Mouse (Mus musculus) liver, embryonic 16.5 days (tissue): Measurements from ENCODE around the gene Lrrn4cl. TPM values are rescaled to one million over a fixed set of nuclear protein-coding genes. Genes with fewer than 3 reads are reported as not detected.
A peak's percentile ranks its signal among the peaks of the same experiment; 100 is the strongest.

Source experiments
- ATAC-seq: fragments of 200-750 bp; cut with Nextera tagmentation; 2 replicates; pipeline ENCODE4 v1.8.0; 2017; ENCODE audit warnings: low read depth, mild to moderate bottlenecking, moderate number of reproducible peaks, moderate library complexity
- H3K27ac ChIP-seq: fragments of 300-500 bp; sonication (generic); 2 replicates; pipeline ENCODE4 v1.5.1; 2014; ENCODE audit warnings: mild to moderate bottlenecking, low read length
- H3K27me3 ChIP-seq: fragments of 300-500 bp; sonication (generic); 2 replicates; pipeline ENCODE4 v1.6.1; 2014; ENCODE audit warnings: low read depth, low read length, mixed read lengths; ENCODE audit not compliant: control insufficient read depth, insufficient read depth
- H3K36me3 ChIP-seq: fragments of 300-500 bp; sonication (generic); 2 replicates; pipeline ENCODE4 v1.6.1; 2014; ENCODE audit warnings: mild to moderate bottlenecking; ENCODE audit not compliant: control insufficient read depth, insufficient read depth
- H3K4me1 ChIP-seq: fragments of 300-500 bp; sonication (generic); 2 replicates; pipeline ENCODE4 v1.6.1; 2014; ENCODE audit warnings: low read depth, low read length, mixed read lengths; ENCODE audit not compliant: control insufficient read depth
- H3K4me2 ChIP-seq: fragments of 300-500 bp; sonication (generic); 2 replicates; pipeline ENCODE4 v1.6.1; 2014; ENCODE audit warnings: low read depth, low read length, mixed read lengths
- H3K4me3 ChIP-seq: fragments of 300-500 bp; sonication (generic); 2 replicates; pipeline ENCODE4 v1.5.1; 2014; ENCODE audit warnings: low read depth, mild to moderate bottlenecking, low read length
- H3K9ac ChIP-seq: fragments of 300-500 bp; sonication (generic); 2 replicates; pipeline ENCODE4 v1.6.1; 2014; ENCODE audit warnings: low read depth, low read length
- H3K9me3 ChIP-seq: fragments of 300-500 bp; sonication (generic); replicated peaks from 2 replicates; pipeline ENCODE4 v1.6.1; 2016; ENCODE audit warnings: low read length; ENCODE audit not compliant: control insufficient read depth
- whole genome bisulfite sequencing: fragments of 180-500 bp; shearing (Covaris S2); extraction: QIAGEN DNeasy Blood & Tissue Kit; methylation state at CpG from one replicate; pipeline ENCODE4 v1.1.7; 2014; ENCODE audit not compliant: insufficient replicate concordance; 5-methylcytosine and 5-hydroxymethylcytosine counted together
- polyA plus RNA-seq: library from polyadenylated mRNA; unstranded; fragments of >200 nt; fragmentation: Nextera tagmentation; extraction: Ambion mirVana; gene quantifications from 2 replicates; pipeline ENCODE4 v1.2.1, GENCODE M21; 2015

The Lrrn4cl gene
- polyA plus RNA-seq = 0.06 and 0.35 TPM in 2 replicates

- H3K4me1 ChIP-seq = no peaks in the 10 kb centered on the region
- H3K4me3 ChIP-seq = no peak within 1 kb of the TSS
- H3K9ac ChIP-seq = no peak within 1 kb of the TSS
- 42% methylated on average over 7 of the region's 7 CpGs for WGBS
- ATAC-seq = no peak
- H3K9me3 ChIP-seq = no peaks in the 10 kb centered on the region
- peaks cover 8% of the 10 kb centered on the region; the same call in 1 of the 2 replicates for H3K36me3 ChIP-seq
- no peak within 1 kb of the TSS for H3K27ac ChIP-seq
- no peak within 1 kb of the TSS for H3K4me2 ChIP-seq
- no peaks in the 10 kb centered on the region for H3K27me3 ChIP-seq
Measured at GRCm38 (mm10) chr19:8850402-8850901, at the start of gene Lrrn4cl. Lrrn4cl (plus strand) TSS chr19:8850768.

- Histone ChIP-seq H3K9ac (peak within 1 kb of the TSS; percentile 70), H3K27me3 (no peaks in the 10 kb centered on the region), H3K4me2 (peak within 1 kb of the TSS; percentile 87), H3K9me3 (no peaks in the 10 kb centered on the region), H3K27ac (peak within 1 kb of the TSS; percentile 78), H3K36me3 (peaks cover 7% of the 10 kb centered on the region), H3K4me3 (peak within 1 kb of the TSS; percentile 75), H3K4me1 (peaks cover 16% of the 10 kb centered on the region)
- under 1% methylated on average over 30 of the region's 30 CpGs for WGBS
- peak; percentile 96 for ATAC-seq
Measured at GRCm38 (mm10) chr19:8802130-8802821, 48.3 kb upstream of the Lrrn4cl start, which contains the start of gene Zbtb3. Zbtb3 (plus strand) TSS chr19:8802555.

- Histone ChIP-seq H3K27ac (peak overlapping the region; percentile 78), H3K36me3 (peaks cover 10% of the 10 kb centered on the region), H3K9ac (no peak overlapping the region), H3K4me3 (no peak overlapping the region), H3K9me3 (no peaks in the 10 kb centered on the region), H3K27me3 (no peaks in the 10 kb centered on the region), H3K4me1 (peaks cover 12% of the 10 kb centered on the region), H3K4me2 (peak overlapping the region; percentile 87; the same call in 1 of the 2 replicates)
- whole genome bisulfite sequencing = 74% methylated on average over 9 of the region's 9 CpGs
- ATAC-seq = no peak
Measured at GRCm38 (mm10) chr19:8803204-8803780, 47.3 kb upstream of the Lrrn4cl start.

- no peak for ATAC-seq
- peaks cover 10% of the 10 kb centered on the region for H3K36me3 ChIP-seq
- H3K27me3 ChIP-seq = no peaks in the 10 kb centered on the region
- no peaks in the 10 kb centered on the region for H3K9me3 ChIP-seq
- H3K9ac ChIP-seq = no peak overlapping the region
- H3K4me1 ChIP-seq = peaks cover 12% of the 10 kb centered on the region
- no peak overlapping the region for H3K27ac ChIP-seq
- no peak overlapping the region for H3K4me3 ChIP-seq
- H3K4me2 ChIP-seq = no peak overlapping the region
- 68% methylated on average over 11 of the region's 11 CpGs for WGBS
Measured at GRCm38 (mm10) chr19:8803879-8804660, 46.5 kb upstream of the Lrrn4cl start.

GRCm38 (mm10) chr19:8806810-8807209 is 43.8 kb upstream of the Lrrn4cl start:
- H3K9ac ChIP-seq = no peak overlapping the region
- peaks cover 24% of the 10 kb centered on the region for H3K36me3 ChIP-seq
- ATAC-seq = no peak
- no peak overlapping the region for H3K4me2 ChIP-seq
- H3K9me3 ChIP-seq = no peaks in the 10 kb centered on the region
- WGBS = 81% methylated on average over 5 of the region's 5 CpGs
- H3K27me3 ChIP-seq = no peaks in the 10 kb centered on the region
- H3K4me1 ChIP-seq = peaks cover 9% of the 10 kb centered on the region
- H3K27ac ChIP-seq = peak overlapping the region; percentile 32; the same call in 1 of the 2 replicates
- no peak overlapping the region for H3K4me3 ChIP-seq

- Histone ChIP-seq H3K27ac (no peak overlapping the region), H3K9ac (no peak overlapping the region), H3K4me1 (peaks cover 14% of the 10 kb centered on the region), H3K36me3 (peaks cover 44% of the 10 kb centered on the region), H3K27me3 (no peaks in the 10 kb centered on the region), H3K4me3 (no peak overlapping the region), H3K9me3 (no peaks in the 10 kb centered on the region), H3K4me2 (no peak overlapping the region)
- WGBS = 81% methylated on average over 11 of the region's 11 CpGs
- ATAC-seq = no peak
Measured at GRCm38 (mm10) chr19:8815812-8816211, 34.8 kb upstream of the Lrrn4cl start.

- 78% methylated on average over 3 of the region's 3 CpGs for WGBS
- H3K4me2 ChIP-seq = peak overlapping the region; percentile 17
- peaks cover 36% of the 10 kb centered on the region for H3K36me3 ChIP-seq
- no peak for ATAC-seq
- H3K27ac ChIP-seq = no peak overlapping the region
- no peaks in the 10 kb centered on the region for H3K9me3 ChIP-seq
- H3K4me3 ChIP-seq = peak overlapping the region; percentile 19; the same call in 1 of the 2 replicates
- H3K27me3 ChIP-seq = no peaks in the 10 kb centered on the region
- H3K9ac ChIP-seq = peak overlapping the region; percentile 37
- H3K4me1 ChIP-seq = peaks cover 16% of the 10 kb centered on the region
Measured at GRCm38 (mm10) chr19:8817001-8817400, 33.6 kb upstream of the Lrrn4cl start.

- peaks cover 29% of the 10 kb centered on the region for H3K4me1 ChIP-seq
- H3K9ac ChIP-seq = peak overlapping the region; percentile 99
- peak overlapping the region; percentile 100 for H3K27ac ChIP-seq
- WGBS = 14% methylated on average over 14 of the region's 14 CpGs
- peaks cover 32% of the 10 kb centered on the region for H3K36me3 ChIP-seq
- peak overlapping the region; percentile 100 for H3K4me3 ChIP-seq
- peak overlapping the region; percentile 93 for H3K4me2 ChIP-seq
- no peaks in the 10 kb centered on the region for H3K27me3 ChIP-seq
- no peaks in the 10 kb centered on the region for H3K9me3 ChIP-seq
- no peak for ATAC-seq
Measured at GRCm38 (mm10) chr19:8818301-8818798, 32.2 kb upstream of the Lrrn4cl start.
